Mouse (Mus musculus): ENCODE measurements around the gene Cmss1. TPM values are rescaled to one million over a fixed set of nuclear protein-coding genes. Genes with fewer than 3 reads are reported as not detected.

The Cmss1 gene
- polyA plus RNA-seq (2015; fragmentation: Nextera tagmentation; extraction: Ambion mirVana): 33.9 and 38.3 TPM in 2 replicates

DNA sequence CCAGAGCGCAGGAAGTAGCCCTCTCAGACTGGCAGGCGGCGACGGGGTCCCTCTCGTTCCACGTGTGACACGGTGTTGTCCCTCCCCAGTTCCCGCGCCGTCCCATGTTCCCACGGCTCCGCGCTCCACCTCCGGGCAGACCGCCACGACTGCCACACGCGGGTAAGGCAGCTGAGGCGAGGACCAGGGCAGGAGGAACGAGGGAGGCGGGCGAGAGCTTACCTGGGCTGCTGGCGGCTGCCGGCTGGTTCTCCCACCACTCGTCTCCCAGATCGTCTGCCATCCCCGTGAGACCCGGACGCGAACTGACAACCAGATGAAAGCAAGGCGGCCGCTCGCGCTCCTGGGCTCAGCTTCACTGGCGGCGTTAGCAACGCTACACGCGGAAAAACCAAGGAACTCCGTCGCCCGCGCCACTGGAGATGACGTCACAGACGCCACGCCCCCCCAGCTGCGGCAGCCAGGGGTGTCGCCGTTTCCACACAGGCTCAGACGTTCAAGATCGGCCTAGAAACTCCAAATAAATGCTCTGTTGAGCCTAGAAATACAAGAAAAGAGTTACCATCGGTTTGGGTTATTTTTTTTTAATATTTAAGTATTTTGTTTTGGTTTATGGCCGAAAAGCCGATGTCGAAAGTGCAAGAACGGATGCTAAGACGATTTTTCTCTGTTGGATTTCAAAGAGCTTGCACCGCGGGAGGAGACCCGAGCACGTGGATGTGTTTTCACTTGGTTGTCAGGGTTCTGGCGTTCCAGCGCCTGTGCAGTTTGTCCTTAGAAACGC lies at the start of gene Cmss1:
Cmss1 (minus strand) TSS at position 421 of the 784 bp plus-strand sequence.
- ATAC-seq (ENCODE audit: low FRiP score, low read depth): peak; percentile 93
- H3K4me1 ChIP-seq (replicated peaks): peaks cover 15% of the 10 kb centered on the region
- under 1% methylated on average over 64 of the region's 64 CpGs for WGBS
- H3K4me3 ChIP-seq: peak within 1 kb of the TSS; percentile 92
- H3K27me3 ChIP-seq: no peaks in the 10 kb centered on the region
- peak within 1 kb of the TSS; percentile 64 for H3K9ac ChIP-seq
- peak within 1 kb of the TSS; percentile 83 for H3K27ac ChIP-seq (replicated peaks)
- peak within 1 kb of the TSS; percentile 87 for H3K4me2 ChIP-seq
- no peaks in the 10 kb centered on the region for H3K36me3 ChIP-seq
- H3K9me3 ChIP-seq: no peaks in the 10 kb centered on the region

DNA sequence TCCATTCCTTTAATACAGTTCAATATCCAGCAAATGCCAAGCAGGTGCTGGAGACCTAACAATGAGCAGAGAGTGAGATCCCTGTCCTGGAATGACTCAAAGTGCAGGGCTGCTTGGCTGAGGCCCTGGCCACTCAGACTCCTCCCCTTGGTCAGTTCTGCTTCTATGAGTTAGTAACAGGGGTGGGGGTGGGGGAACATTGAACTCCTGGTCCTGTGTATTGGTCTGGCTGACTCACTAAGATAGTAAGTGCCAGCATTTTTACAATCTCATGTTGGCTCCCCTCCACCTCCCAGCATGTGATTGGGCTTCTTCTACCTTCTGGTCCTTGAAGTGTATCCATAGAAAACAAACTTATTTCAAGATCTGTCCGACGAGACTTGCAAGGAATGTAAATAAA lies 43.2 kb upstream of the Cmss1 start:
- H3K27me3 ChIP-seq: no peaks in the 10 kb centered on the region
- 79% methylated on average over 2 of the region's 2 CpGs for WGBS
- no peak overlapping the region for H3K4me3 ChIP-seq
- no peak overlapping the region for H3K4me2 ChIP-seq
- no peak for ATAC-seq (ENCODE audit: low FRiP score, low read depth)
- no peaks in the 10 kb centered on the region for H3K4me1 ChIP-seq (replicated peaks)
- H3K9ac ChIP-seq: no peak overlapping the region
- H3K36me3 ChIP-seq: no peaks in the 10 kb centered on the region
- no peaks in the 10 kb centered on the region for H3K9me3 ChIP-seq
- H3K27ac ChIP-seq (replicated peaks): no peak overlapping the region

DNA sequence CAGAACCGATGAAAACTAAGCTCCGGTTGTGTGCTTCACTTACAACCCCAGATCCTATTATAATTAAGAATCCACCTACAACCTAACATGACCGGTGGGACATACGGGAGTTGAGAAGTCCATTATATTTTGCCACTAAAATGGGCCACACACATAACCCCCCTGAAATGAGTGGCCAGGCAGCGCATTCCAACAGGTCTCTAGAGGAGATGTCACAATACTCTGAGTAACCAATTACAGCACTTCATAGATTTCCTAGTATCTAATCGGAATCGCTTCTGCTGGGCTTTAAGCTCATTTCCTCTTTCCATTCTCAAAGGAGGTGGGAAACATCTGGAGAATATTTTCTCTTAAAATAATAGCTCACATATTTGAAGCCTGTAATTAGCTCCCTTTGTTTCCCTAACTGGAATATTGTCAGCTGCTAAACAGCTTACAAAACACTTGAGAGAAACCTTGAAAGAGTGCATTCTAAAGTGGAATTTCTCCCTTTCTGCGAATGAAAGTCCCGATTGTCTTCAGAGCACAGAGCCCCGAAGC lies 34.8 kb upstream of the Cmss1 start:
- Histone ChIP-seq H3K27me3 (no peaks in the 10 kb centered on the region), H3K9me3 (no peaks in the 10 kb centered on the region), H3K9ac (no peak overlapping the region), H3K4me1 (replicated peaks) (no peaks in the 10 kb centered on the region), H3K4me2 (no peak overlapping the region), H3K4me3 (no peak overlapping the region), H3K36me3 (no peaks in the 10 kb centered on the region), H3K27ac (replicated peaks) (no peak overlapping the region)
- ATAC-seq (ENCODE audit: low FRiP score, low read depth): no peak
- 77% methylated on average over 10 of the region's 10 CpGs for WGBS

DNA sequence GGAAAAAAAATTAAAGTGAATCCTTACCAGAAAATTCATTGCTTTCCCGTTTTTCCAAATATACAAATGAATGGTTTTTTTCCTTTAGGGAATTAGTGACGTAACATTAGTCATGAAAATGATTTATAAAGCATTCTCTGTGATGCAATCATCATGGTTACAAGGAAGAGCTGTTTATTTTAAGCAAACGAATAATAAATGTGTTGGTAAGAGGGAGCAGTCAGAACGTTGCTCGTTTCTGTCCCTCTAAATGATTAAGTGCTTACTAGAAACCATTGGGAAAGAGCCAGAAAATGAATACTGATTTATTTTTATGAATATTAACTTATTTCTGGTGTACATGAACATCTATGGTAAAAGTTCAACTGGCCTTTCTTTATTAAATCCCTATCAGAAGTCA lies 28.1 kb upstream of the Cmss1 start:
- H3K4me2 ChIP-seq: no peak overlapping the region
- H3K27me3 ChIP-seq: no peaks in the 10 kb centered on the region
- H3K27ac ChIP-seq (replicated peaks): no peak overlapping the region
- no peaks in the 10 kb centered on the region for H3K4me1 ChIP-seq (replicated peaks)
- no peaks in the 10 kb centered on the region for H3K36me3 ChIP-seq
- no peak overlapping the region for H3K9ac ChIP-seq
- no peak overlapping the region for H3K4me3 ChIP-seq
- ATAC-seq (ENCODE audit: low FRiP score, low read depth): no peak
- WGBS: 67% methylated on average over 5 of the region's 5 CpGs
- H3K9me3 ChIP-seq: no peaks in the 10 kb centered on the region

DNA sequence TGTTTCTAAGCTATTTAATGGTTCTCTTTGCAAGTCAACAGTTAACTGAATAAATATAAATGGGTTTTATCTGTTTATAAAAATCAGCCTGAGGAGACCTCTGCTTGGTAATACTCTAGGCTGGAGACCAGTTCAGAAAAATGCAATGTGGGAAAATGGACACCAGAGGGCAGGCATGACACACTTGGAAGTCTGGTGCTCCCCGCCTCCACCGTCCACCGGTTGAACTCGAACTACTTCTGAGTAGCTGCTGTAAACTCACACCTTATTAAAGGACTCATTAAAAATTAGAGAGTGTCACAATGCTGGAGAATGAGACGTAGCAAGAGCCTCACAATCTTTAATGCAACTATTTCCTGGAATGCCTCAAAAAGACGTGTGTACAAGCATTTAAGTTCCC lies 27.5 kb upstream of the Cmss1 start:
- H3K27me3 ChIP-seq: no peaks in the 10 kb centered on the region
- no peak overlapping the region for H3K9ac ChIP-seq
- no peak overlapping the region for H3K4me3 ChIP-seq
- no peak overlapping the region for H3K27ac ChIP-seq (replicated peaks)
- no peak overlapping the region for H3K4me2 ChIP-seq
- no peaks in the 10 kb centered on the region for H3K36me3 ChIP-seq
- WGBS: 10% methylated on average over 6 of the region's 6 CpGs
- ATAC-seq (ENCODE audit: low FRiP score, low read depth): peak; percentile 79
- no peaks in the 10 kb centered on the region for H3K4me1 ChIP-seq (replicated peaks)
- no peaks in the 10 kb centered on the region for H3K9me3 ChIP-seq

DNA sequence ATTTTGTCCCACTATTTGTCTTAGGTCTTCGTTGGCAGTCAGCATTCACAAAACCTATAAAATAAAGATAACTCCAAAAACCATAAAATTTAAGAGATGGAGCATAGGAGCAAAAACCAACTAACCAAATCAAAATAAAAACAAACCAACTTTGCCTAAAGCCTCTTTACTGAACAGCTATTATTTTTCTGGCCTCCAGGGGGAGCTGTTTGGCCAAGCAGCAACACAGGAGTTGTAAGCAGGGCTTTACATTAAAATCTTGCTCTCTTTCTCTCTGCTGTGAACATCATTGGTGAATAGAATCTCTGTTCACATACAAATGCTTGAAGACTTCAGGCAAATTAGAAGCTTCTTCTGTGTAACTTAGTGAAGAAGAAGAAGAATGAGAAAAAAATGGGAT lies 5.1 kb upstream of the Cmss1 start:
- no peak overlapping the region for H3K4me2 ChIP-seq
- no peaks in the 10 kb centered on the region for H3K36me3 ChIP-seq
- 6% methylated on average over 1 of the region's 1 CpGs for WGBS
- H3K4me3 ChIP-seq: no peak overlapping the region
- H3K27me3 ChIP-seq: no peaks in the 10 kb centered on the region
- H3K9ac ChIP-seq: no peak overlapping the region
- peaks cover 4% of the 10 kb centered on the region for H3K4me1 ChIP-seq (replicated peaks)
- ATAC-seq (ENCODE audit: low FRiP score, low read depth): no peak
- no peaks in the 10 kb centered on the region for H3K9me3 ChIP-seq
- H3K27ac ChIP-seq (replicated peaks): no peak overlapping the region

DNA sequence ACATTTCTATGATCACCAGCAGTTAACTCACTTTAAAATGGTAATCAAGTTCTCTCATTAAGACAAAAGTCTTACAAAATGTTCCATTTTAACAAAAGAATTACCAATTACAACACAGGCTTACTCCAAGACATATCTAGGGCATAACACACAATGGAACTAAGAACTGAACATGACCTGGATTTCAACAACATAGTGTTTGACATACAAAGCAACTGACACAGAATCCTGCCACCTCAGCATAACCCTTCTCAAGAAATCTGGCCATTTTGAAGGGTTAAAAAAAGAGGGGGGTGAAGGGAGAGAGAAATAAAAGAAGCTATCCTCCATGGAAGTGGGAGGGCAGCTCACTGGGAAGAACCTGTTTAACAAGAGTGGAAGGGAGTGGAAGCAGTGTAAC lies 5.6 kb downstream of the Cmss1 start:
- no peak overlapping the region for H3K4me2 ChIP-seq
- ATAC-seq (ENCODE audit: low FRiP score, low read depth): no peak

DNA sequence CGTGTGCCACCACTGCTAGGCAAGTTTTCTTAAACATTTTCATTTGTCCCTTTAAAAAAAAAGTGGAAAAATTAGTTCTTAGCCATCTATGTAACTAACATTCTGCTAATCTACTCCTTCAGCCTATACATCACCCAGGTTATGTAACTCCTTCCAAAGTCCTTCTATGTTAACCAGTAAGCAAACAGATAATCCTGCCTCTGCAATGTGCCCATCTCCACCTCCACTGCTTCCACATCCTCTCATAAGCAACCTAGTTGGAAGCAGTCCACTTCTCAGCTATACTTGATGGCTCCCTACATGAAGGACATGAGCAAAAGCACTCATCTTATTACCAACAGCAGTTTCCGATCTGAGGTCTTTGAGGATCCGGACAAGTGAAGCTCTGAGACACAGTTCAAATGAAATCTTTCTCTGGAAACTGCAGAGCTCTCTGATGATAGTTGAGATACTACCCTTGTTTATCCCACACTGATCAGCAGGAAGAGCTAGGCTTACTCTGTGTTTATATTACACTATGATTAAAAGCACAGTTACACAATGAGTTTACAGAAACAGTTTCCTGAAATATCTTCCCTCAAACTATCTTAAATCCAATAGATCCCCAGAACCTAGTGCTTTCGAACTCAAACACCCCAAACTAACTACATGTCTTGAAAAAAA lies 9.2 kb downstream of the Cmss1 start:
- Histone ChIP-seq H3K4me2 (no peak overlapping the region), H3K4me3 (no peak overlapping the region), H3K27me3 (no peaks in the 10 kb centered on the region), H3K4me1 (replicated peaks) (no peaks in the 10 kb centered on the region), H3K27ac (replicated peaks) (no peak overlapping the region), H3K9me3 (no peaks in the 10 kb centered on the region), H3K9ac (no peak overlapping the region), H3K36me3 (no peaks in the 10 kb centered on the region)
- ATAC-seq (ENCODE audit: low FRiP score, low read depth): no peak
- WGBS: 92% methylated on average over 4 of the region's 4 CpGs

More for the DNA sequence above, 5.6 kb downstream of the Cmss1 start:
- H3K27me3 ChIP-seq: no peaks in the 10 kb centered on the region
- no peaks in the 10 kb centered on the region for H3K9me3 ChIP-seq
- no peak overlapping the region for H3K4me3 ChIP-seq
- no peak overlapping the region for H3K27ac ChIP-seq (replicated peaks)
- H3K36me3 ChIP-seq: no peaks in the 10 kb centered on the region
- H3K9ac ChIP-seq: no peak overlapping the region
- peaks cover 7% of the 10 kb centered on the region for H3K4me1 ChIP-seq (replicated peaks)

DNA sequence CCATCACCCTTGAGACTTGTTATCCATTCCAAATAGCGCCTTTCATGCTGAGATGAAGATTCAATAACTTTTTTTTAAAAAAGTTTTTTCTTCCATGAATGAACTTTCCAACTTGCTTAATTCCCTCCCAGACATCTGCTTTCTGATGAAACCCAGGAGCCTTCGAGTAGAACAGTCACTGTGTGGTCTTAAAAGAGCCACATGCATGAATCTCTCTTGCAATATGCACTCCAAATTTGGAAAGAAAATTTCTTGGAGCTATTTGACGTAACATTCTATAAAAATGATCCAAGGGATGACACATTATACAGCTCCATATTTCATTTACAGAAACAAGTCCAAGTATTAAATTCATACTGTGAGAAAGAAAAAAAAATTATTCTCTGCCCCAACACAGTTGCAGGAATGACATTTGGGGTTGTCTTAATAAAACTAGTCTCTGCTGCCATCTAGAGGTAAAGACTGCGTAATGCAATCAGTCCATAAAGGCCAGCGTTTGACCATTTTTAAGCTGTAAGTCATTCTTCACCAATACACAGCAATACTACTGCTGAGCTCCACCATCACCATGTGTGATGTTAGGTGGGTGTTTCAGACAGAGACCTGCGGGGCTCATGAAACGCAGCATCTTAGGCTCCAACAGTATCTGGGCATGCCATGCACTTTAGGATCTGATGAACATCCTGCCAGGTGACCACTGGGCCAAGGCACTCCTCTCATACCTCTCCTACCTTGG lies 13.1 kb downstream of the Cmss1 start:
- H3K27ac ChIP-seq (replicated peaks): no peak overlapping the region
- no peaks in the 10 kb centered on the region for H3K27me3 ChIP-seq
- H3K4me3 ChIP-seq: no peak overlapping the region
- H3K4me2 ChIP-seq: no peak overlapping the region
- ATAC-seq (ENCODE audit: low FRiP score, low read depth): peak; percentile 51; the same call in 1 of the 2 replicates
- no peaks in the 10 kb centered on the region for H3K9me3 ChIP-seq
- no peaks in the 10 kb centered on the region for H3K36me3 ChIP-seq
- H3K9ac ChIP-seq: no peak overlapping the region
- no peaks in the 10 kb centered on the region for H3K4me1 ChIP-seq (replicated peaks)
- 39% methylated on average over 7 of the region's 7 CpGs for WGBS

DNA sequence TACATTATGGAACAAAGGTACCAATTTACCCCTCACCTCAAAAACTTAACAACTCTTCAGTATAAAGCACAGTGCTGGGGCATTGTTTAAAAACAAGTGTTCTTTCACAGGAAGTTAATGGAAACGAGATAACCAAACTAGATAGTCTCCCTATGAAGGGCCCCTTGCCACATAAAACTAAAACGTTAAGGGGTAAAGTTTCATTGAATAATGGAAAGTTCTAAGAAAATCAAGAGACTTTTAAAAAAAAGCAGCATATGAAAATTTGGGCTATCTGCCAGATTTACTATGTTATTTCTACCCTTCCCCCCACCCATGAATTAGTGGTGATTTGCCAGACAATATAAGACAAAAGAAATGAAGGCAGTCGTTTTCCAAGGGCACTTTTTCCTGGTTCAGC lies 21.5 kb downstream of the Cmss1 start:
- no peaks in the 10 kb centered on the region for H3K36me3 ChIP-seq
- H3K27me3 ChIP-seq: no peaks in the 10 kb centered on the region
- H3K27ac ChIP-seq (replicated peaks): no peak overlapping the region
- ATAC-seq (ENCODE audit: low FRiP score, low read depth): no peak
- H3K4me3 ChIP-seq: no peak overlapping the region
- no peaks in the 10 kb centered on the region for H3K4me1 ChIP-seq (replicated peaks)
- H3K9ac ChIP-seq: no peak overlapping the region
- 65% methylated on average over 3 of the region's 3 CpGs for WGBS
- no peak overlapping the region for H3K4me2 ChIP-seq
- H3K9me3 ChIP-seq: no peaks in the 10 kb centered on the region

DNA sequence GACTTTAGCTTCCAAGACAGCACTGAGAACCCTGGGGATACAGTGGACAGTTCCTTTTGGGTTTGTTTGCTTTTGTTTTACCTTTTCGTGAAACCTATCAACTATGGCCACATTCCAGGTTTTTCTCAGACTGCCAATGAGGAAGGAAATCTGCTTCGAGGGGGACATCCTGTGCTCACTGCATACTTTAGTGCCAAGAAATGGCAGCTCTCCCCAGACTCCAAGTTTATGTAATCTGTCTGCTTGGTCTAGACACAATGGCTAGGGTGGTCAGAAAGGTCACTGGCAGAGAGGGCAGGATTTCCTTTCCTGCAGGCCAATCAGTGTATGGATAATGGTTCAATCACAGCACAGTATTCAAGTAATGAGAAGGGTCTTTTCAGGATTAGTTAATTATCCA lies 24.7 kb downstream of the Cmss1 start:
- ATAC-seq (ENCODE audit: low FRiP score, low read depth): no peak

DNA sequence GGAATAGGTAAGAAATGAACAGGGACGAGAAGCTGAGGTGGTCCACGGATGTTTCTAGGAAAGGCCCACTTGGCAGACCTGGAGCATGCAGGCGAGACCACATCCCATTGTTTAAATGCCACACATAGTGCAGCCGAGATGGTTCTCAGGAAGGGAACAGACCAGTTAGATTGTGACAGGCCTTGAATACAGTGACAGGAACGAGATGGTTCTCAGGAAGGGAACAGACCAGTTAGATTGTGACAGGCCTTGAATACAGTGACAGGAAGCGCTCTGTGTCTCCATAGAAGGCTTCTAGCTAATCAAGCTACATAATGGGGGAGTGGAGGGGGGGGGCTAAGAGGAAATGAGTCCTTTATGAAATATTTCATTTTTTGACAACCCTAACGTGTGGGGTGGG lies 26.6 kb downstream of the Cmss1 start:
- no peak overlapping the region for H3K9ac ChIP-seq
- WGBS: 70% methylated on average over 7 of the region's 7 CpGs

More for the DNA sequence above, 24.7 kb downstream of the Cmss1 start:
- no peak overlapping the region for H3K4me3 ChIP-seq
- no peak overlapping the region for H3K4me2 ChIP-seq
- H3K27me3 ChIP-seq: no peaks in the 10 kb centered on the region
- no peak overlapping the region for H3K9ac ChIP-seq
- H3K4me1 ChIP-seq (replicated peaks): no peaks in the 10 kb centered on the region
- no peaks in the 10 kb centered on the region for H3K9me3 ChIP-seq
- H3K27ac ChIP-seq (replicated peaks): no peak overlapping the region
- WGBS: 82% methylated on average over 2 of the region's 2 CpGs
- H3K36me3 ChIP-seq: no peaks in the 10 kb centered on the region

More for the DNA sequence above, 26.6 kb downstream of the Cmss1 start:
- no peak for ATAC-seq (ENCODE audit: low FRiP score, low read depth)
- Histone ChIP-seq H3K27ac (replicated peaks) (no peak overlapping the region), H3K4me2 (no peak overlapping the region), H3K9me3 (no peaks in the 10 kb centered on the region), H3K4me1 (replicated peaks) (no peaks in the 10 kb centered on the region), H3K36me3 (no peaks in the 10 kb centered on the region), H3K4me3 (no peak overlapping the region), H3K27me3 (no peaks in the 10 kb centered on the region)
